Mouse (Mus musculus): ENCODE data around the gene Gm11563.
"Not testable (repeated sequence)": the region's sequence is repeated elsewhere in the genome, so short reads cannot be mapped to it uniquely, and the experiment has no call there.

Gene Gm11563

DNA sequence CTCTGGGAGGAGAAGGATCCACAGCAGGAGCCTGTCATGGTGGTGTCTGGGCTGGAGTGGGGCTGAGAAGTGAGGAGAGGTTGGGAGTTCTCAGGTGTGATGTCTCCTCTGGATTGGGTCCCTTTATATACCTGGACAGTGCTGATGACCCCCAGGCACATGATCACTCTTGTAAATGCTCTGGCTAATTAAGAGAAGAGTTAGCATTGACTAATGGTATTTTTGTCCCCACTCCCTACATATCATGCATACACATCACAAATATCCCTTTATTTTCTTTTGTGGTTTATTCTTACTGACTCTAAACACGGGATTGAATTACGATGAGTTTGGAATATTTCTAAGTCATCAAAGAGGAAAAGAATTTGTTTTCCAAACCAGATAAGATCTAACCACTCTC lies 38.4 kb downstream of the Gm11563 start, which contains the start of gene Gm11562:
TSS of gene Gm11562 (minus strand) at position 101 of the 400 bp plus-strand sequence.
- H3K4me3 ChIP-seq (replicated peaks; ENCODE audit: low read length), result no peak within 1 kb of the TSS
- H3K4me1 ChIP-seq (replicated peaks; ENCODE audit: low read depth, low read length), result no peaks in the 10 kb centered on the region
- no peak for TF ChIP-seq NANOG (IDR thresholded peaks at IDR 0.05; ENCODE audit: borderline replicate concordance, low read length)
- TF ChIP-seq CTCF (conservative IDR thresholded peaks at IDR 0.05; ENCODE audit: low read length), result no peak
- no peak for TF ChIP-seq POU5F1 (IDR thresholded peaks at IDR 0.05; ENCODE audit: borderline replicate concordance, low read length)
- H3K9me3 ChIP-seq (ENCODE audit: low read length), result no peaks in the 10 kb centered on the region
- H3K27me3 ChIP-seq (ENCODE audit: insufficient read depth, low read length), result no peaks in the 10 kb centered on the region
- H3K36me3 ChIP-seq (ENCODE audit: insufficient read depth, low read length), result no peaks in the 10 kb centered on the region

DNA sequence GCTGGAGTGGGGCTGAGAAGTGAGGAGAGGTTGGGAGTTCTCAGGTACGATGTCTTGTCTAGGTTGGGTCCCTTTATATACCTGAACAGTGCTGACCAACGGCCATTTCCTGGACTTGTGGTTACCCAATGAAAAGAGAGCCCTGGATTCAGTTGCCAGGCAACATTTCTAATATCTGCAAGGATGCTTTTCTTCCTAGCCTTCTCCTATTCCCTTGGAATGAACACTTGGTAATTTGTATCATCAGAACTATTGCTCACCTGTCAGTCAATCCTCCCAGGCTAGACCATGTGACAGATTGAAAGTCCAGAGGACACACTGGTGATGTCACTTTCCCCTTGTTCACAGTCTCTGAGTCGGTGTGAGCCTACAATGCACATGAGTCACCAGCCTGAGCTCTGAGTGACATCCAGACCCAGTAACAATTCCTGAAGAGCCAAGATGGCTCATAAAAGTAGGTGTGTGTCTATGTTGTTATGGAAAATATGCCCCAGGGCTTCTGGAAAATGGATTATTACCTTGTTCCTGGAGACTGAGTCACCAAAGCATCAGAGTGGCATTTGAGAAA lies 43.9 kb downstream of the Gm11563 start, which contains the start of gene Krtap2-4:
TSS of gene Krtap2-4 (minus strand) at position 51 of the 568 bp plus-strand sequence.
- H3K4me1 ChIP-seq (replicated peaks; ENCODE audit: low read depth, low read length), result no peaks in the 10 kb centered on the region
- H3K9me3 ChIP-seq (ENCODE audit: low read length), result no peaks in the 10 kb centered on the region
- TF ChIP-seq CTCF (conservative IDR thresholded peaks at IDR 0.05; ENCODE audit: low read length) (no peak), POU5F1 (IDR thresholded peaks at IDR 0.05; ENCODE audit: borderline replicate concordance, low read length) (no peak), NANOG (IDR thresholded peaks at IDR 0.05; ENCODE audit: borderline replicate concordance, low read length) (no peak)
- no peaks in the 10 kb centered on the region for H3K27me3 ChIP-seq (ENCODE audit: insufficient read depth, low read length)
- H3K4me3 ChIP-seq (replicated peaks; ENCODE audit: low read length), result no peak within 1 kb of the TSS
- H3K36me3 ChIP-seq (ENCODE audit: insufficient read depth, low read length), result no peaks in the 10 kb centered on the region

DNA sequence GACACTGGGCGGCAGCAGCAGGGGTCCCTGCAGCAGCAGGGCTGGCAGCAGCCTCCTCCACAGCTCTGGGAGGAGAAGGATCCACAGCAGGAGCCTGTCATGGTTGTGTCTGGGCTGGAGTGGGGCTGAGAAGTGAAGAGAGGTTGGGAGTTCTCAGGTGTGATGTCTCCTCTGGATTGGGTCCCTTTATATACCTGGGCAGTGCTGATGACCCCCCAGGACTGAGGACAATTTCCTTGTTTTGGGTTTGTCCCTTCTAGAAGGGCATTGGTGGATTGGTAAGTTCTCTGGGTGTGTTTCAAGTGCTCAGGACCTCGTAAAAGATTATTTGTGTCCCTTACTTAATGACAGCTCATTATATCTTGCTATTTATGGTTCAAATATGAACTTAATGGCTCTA lies 48.7 kb downstream of the Gm11563 start, which contains the start of gene Gm11937:
TSS of gene Gm11937 (minus strand) at position 101 of the 400 bp plus-strand sequence.
- H3K4me3 ChIP-seq (replicated peaks; ENCODE audit: low read length); H3K4me1 ChIP-seq (replicated peaks; ENCODE audit: low read depth, low read length); H3K27me3 ChIP-seq (ENCODE audit: insufficient read depth, low read length); H3K36me3 ChIP-seq (ENCODE audit: insufficient read depth, low read length); H3K9me3 ChIP-seq (ENCODE audit: low read length): not testable (repeated sequence)

DNA sequence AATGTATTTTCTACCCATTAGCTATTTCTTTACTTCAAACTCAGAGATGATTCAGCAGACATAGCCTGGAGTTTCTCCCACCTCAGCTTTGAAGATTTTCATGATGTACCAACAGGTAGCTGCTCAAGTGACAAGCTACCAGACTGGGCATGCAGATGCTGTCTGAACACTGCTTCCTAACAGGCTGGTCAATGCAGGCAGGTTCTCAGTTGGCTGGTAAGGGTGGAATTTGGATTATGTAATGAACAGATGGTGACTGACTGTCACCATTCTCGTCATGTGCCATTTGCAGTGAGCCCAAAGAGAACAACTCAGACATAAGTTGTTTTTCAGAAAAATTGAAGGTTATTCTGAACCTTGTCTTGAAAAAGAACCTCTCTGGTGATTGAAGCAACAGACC lies 49.6 kb downstream of the Gm11563 start:
- Histone ChIP-seq H3K27me3 (ENCODE audit: insufficient read depth, low read length) (no peaks in the 10 kb centered on the region), H3K9me3 (ENCODE audit: low read length) (no peaks in the 10 kb centered on the region), H3K4me3 (replicated peaks; ENCODE audit: low read length) (no peak overlapping the region), H3K4me1 (replicated peaks; ENCODE audit: low read depth, low read length) (no peaks in the 10 kb centered on the region), H3K36me3 (ENCODE audit: insufficient read depth, low read length) (no peaks in the 10 kb centered on the region)
- TF ChIP-seq POU5F1 (IDR thresholded peaks at IDR 0.05; ENCODE audit: borderline replicate concordance, low read length) (no peak), CTCF (conservative IDR thresholded peaks at IDR 0.05; ENCODE audit: low read length) (no peak), NANOG (IDR thresholded peaks at IDR 0.05; ENCODE audit: borderline replicate concordance, low read length) (no peak)
